Mouse (Mus musculus) CH12.LX (cell line): ENCODE measurements around the gene Nup188. TPM values are rescaled to one million over a fixed set of nuclear protein-coding genes. Genes with fewer than 3 reads are reported as not detected.

ENCODE experiments used
- DNase-seq: peaks from one replicate; pipeline ENCODE4 v3.0.0-alpha.2; 2013; ENCODE audit errors: extremely low read depth
- H3K27ac ChIP-seq: 2 replicates; pipeline ENCODE4 v1.5.1; 2012; ENCODE audit warnings: low read depth, mild to moderate bottlenecking, control low read depth, moderate library complexity; ENCODE audit not compliant: insufficient read depth
- H3K27me3 ChIP-seq: replicated peaks from 2 replicates; pipeline ENCODE3; 2012; ENCODE audit warnings: inconsistent platforms
- H3K36me3 ChIP-seq, 2 experiments: replicated peaks in 1 of 2; 2 replicates each; pipeline versions ENCODE3 to v1.6.1; 2012; ENCODE audit warnings: inconsistent platforms in 1 of 2, low read length in 1 of 2, mild to moderate bottlenecking in 1 of 2, mixed read lengths in 1 of 2, moderate library complexity in 1 of 2; ENCODE audit not compliant: control insufficient read depth in 1 of 2, insufficient read depth in 1 of 2
- H3K4me1 ChIP-seq, 2 experiments: 2 replicates each; pipeline ENCODE4 v1.6.1; 2012; ENCODE audit warnings: inconsistent platforms in 1 of 2, moderate library complexity in 1 of 2; ENCODE audit not compliant: insufficient read depth in 2 of 2, control insufficient read depth in 1 of 2
- H3K4me2 ChIP-seq: 2 replicates; pipeline ENCODE4 v1.6.1; 2012; ENCODE audit warnings: low read depth, mild to moderate bottlenecking, control low read depth; ENCODE audit not compliant: poor library complexity, insufficient read depth, severe bottlenecking
- H3K4me3 ChIP-seq, 3 experiments: fragments of 150-350 bp in 1 of 3; sonication (generic) in 1 of 3; replicated peaks in 1 of 3; 2 replicates each; pipeline versions ENCODE3 to v1.5.1; 2011 to 2012; ENCODE audit warnings: low read depth in 2 of 3, low read length in 2 of 3, mild to moderate bottlenecking in 2 of 3, moderate library complexity in 2 of 3, control low read depth in 1 of 3, improper control_type of control experiment in 1 of 3, inconsistent platforms in 1 of 3, mixed read lengths in 1 of 3; ENCODE audit not compliant: poor library complexity in 1 of 3
- H3K79me2 ChIP-seq: replicated peaks from 2 replicates; pipeline ENCODE4 v1.6.1; 2012; ENCODE audit warnings: mild to moderate bottlenecking, moderate library complexity; ENCODE audit not compliant: control insufficient read depth, poor library complexity, insufficient read depth, severe bottlenecking; ENCODE audit errors: extremely low read depth
- H3K9ac ChIP-seq: 2 replicates; pipeline ENCODE4 v1.6.1; 2012; ENCODE audit warnings: low read depth, mild to moderate bottlenecking, control low read depth, moderate library complexity; ENCODE audit not compliant: insufficient read depth
- H3K9me3 ChIP-seq: replicated peaks from 2 replicates; pipeline ENCODE3; 2012; ENCODE audit warnings: low read length, inconsistent platforms, mixed read lengths
- BHLHE40 ChIP-seq: IDR thresholded peaks from 2 replicates; pipeline ENCODE4 v1.6.1; 2011; ENCODE audit warnings: mild to moderate bottlenecking, low read depth, low read length, improper control_type of control experiment
- CHD1 ChIP-seq: IDR thresholded peaks from 2 replicates; pipeline ENCODE4 v1.6.1; 2012; ENCODE audit warnings: low read depth, low read length, improper control_type of control experiment, inconsistent platforms
- CHD2 ChIP-seq: IDR thresholded peaks from 2 replicates; pipeline ENCODE4 v1.6.1; 2011; ENCODE audit warnings: low read length, improper control_type of control experiment
- E2F4 ChIP-seq: IDR thresholded peaks from 2 replicates; pipeline ENCODE4 v1.6.1; 2011; ENCODE audit warnings: low read depth, low read length, improper control_type of control experiment; ENCODE audit not compliant: insufficient replicate concordance
- ELF1 ChIP-seq: IDR thresholded peaks from 2 replicates; pipeline ENCODE4 v1.6.1; 2014; ENCODE audit warnings: low read depth, mild to moderate bottlenecking, inconsistent platforms, low read length, improper control_type of control experiment
- ETS1 ChIP-seq: conservative IDR thresholded peaks from 2 replicates; pipeline ENCODE4 v1.6.1; 2012; ENCODE audit warnings: low read depth, mild to moderate bottlenecking, inconsistent platforms, low read length, improper control_type of control experiment, moderate library complexity
- GABPA ChIP-seq: IDR thresholded peaks from 2 replicates; pipeline ENCODE4 v1.6.1; 2012; ENCODE audit warnings: low read depth, low read length, improper control_type of control experiment, inconsistent platforms; ENCODE audit not compliant: insufficient replicate concordance
- HCFC1 ChIP-seq: IDR thresholded peaks from 2 replicates; pipeline ENCODE4 v1.6.1; 2012; ENCODE audit warnings: low read depth, mild to moderate bottlenecking, inconsistent platforms, low read length, improper control_type of control experiment
- IRF4 ChIP-seq: IDR thresholded peaks from 2 replicates; pipeline ENCODE4 v1.6.1; 2014; ENCODE audit warnings: low read depth, mild to moderate bottlenecking, inconsistent platforms, low read length, improper control_type of control experiment
- JUN ChIP-seq: IDR thresholded peaks from 2 replicates; pipeline ENCODE4 v1.6.1; 2011; ENCODE audit warnings: low read depth, mild to moderate bottlenecking, low read length, improper control_type of control experiment, moderate library complexity; ENCODE audit not compliant: insufficient read depth
- JUND ChIP-seq: conservative IDR thresholded peaks from 2 replicates; pipeline ENCODE4 v1.6.1; 2011; ENCODE audit warnings: low read depth, low read length, improper control_type of control experiment
- KAT2A ChIP-seq: IDR thresholded peaks from 2 replicates; pipeline ENCODE4 v1.6.1; 2012; ENCODE audit warnings: low read length, improper control_type of control experiment, inconsistent platforms; ENCODE audit not compliant: insufficient replicate concordance
- MXI1 ChIP-seq: IDR thresholded peaks from 2 replicates; pipeline ENCODE4 v1.6.1; 2011; ENCODE audit warnings: mild to moderate bottlenecking, low read depth, low read length, improper control_type of control experiment
- NELFE ChIP-seq: IDR thresholded peaks from 2 replicates; pipeline ENCODE4 v1.6.1; 2011; ENCODE audit warnings: low read depth, low read length, improper control_type of control experiment
- NRF1 ChIP-seq: IDR thresholded peaks from 2 replicates; pipeline ENCODE4 v1.6.1; 2014; ENCODE audit warnings: low read depth, mild to moderate bottlenecking, inconsistent platforms, low read length, improper control_type of control experiment, moderate library complexity
- POLR2A ChIP-seq: IDR thresholded peaks from 2 replicates; pipeline ENCODE4 v1.6.1; 2011; ENCODE audit warnings: low read depth, mild to moderate bottlenecking, improper control_type of control experiment, low read length
- POLR2AphosphoS2 ChIP-seq: IDR thresholded peaks from 2 replicates; pipeline ENCODE4 v1.6.1; 2011; ENCODE audit warnings: low read depth, low read length, improper control_type of control experiment
- SIN3A ChIP-seq: IDR thresholded peaks from 2 replicates; pipeline ENCODE4 v1.6.1; 2012; ENCODE audit warnings: low read length, improper control_type of control experiment, inconsistent platforms
- SMC3 ChIP-seq: IDR thresholded peaks from 2 replicates; pipeline ENCODE4 v1.6.1; 2011; ENCODE audit warnings: low read depth, low read length, improper control_type of control experiment
- TBP ChIP-seq: conservative IDR thresholded peaks from 2 replicates; pipeline ENCODE4 v1.6.1; 2011; ENCODE audit warnings: low read depth, low read length, improper control_type of control experiment
- TCF12 ChIP-seq: IDR thresholded peaks from 2 replicates; pipeline ENCODE4 v1.6.1; 2014; ENCODE audit warnings: low read depth, mild to moderate bottlenecking, inconsistent platforms, low read length, improper control_type of control experiment
- UBTF ChIP-seq: IDR thresholded peaks from 2 replicates; pipeline ENCODE4 v1.6.1; 2012; ENCODE audit warnings: low read depth, mild to moderate bottlenecking, inconsistent platforms, low read length, improper control_type of control experiment, moderate library complexity
- USF2 ChIP-seq: conservative IDR thresholded peaks from 2 replicates; pipeline ENCODE4 v1.6.1; 2011; ENCODE audit warnings: low read depth, low read length, improper control_type of control experiment
- ZMIZ1 ChIP-seq: IDR thresholded peaks from 2 replicates; pipeline ENCODE4 v1.6.1; 2012; ENCODE audit warnings: low read depth, mild to moderate bottlenecking, inconsistent platforms, low read length, improper control_type of control experiment
- ZNF384 ChIP-seq: IDR thresholded peaks from 2 replicates; pipeline ENCODE4 v1.6.1; 2012; ENCODE audit warnings: low read depth, low read length, improper control_type of control experiment, inconsistent platforms
- dilution Hi-C: fragments of 300-500 bp; cut with MboI; formaldehyde crosslinking; loops from 2 replicates; pipeline ENCODE4 v1.14.3; 2020; ENCODE audit warnings: low sequenced_read_pairs; ENCODE audit not compliant: extremely low pct_unique_long_range_greater_than_20kb, extremely low pct_ligation_motif_present
- in situ Hi-C: fragments of 300-500 bp; cut with MboI; formaldehyde crosslinking; loops from 3 replicates; pipeline ENCODE4 v1.14.3; 2019; ENCODE audit warnings: low sequenced_read_pairs, low pct_ligation_motif_present, low pct_unique_long_range_greater_than_20kb, mixed read lengths
- polyA plus RNA-seq: library from polyadenylated mRNA; unstranded; fragments of >175 nt; gene quantifications from 2 replicates; pipeline ENCODE4 v1.2.1, GENCODE M21; 2012; ENCODE audit warnings: low read depth; ENCODE audit not compliant: insufficient read length
- total RNA-seq, 2 experiments: library from RNA; depleted of rRNA; stranded (reverse); fragments of 300-350 nt in 1 of 2; fragments of >200 nt in 1 of 2; gene quantifications; 2 replicates each; pipeline ENCODE4 v1.2.3; 2012 to 2014

Gene Nup188
- total and polyA plus RNA-seq, 3 experiments: 19.7 to 58.8 (median 47.6) TPM

- no peaks in the 10 kb centered on the region for H3K27me3 ChIP-seq
- DNase-seq: no peak
- dilution Hi-C loops: no loop called here
- no peaks in the 10 kb centered on the region for H3K79me2 ChIP-seq
- no peak overlapping the region for H3K4me3 ChIP-seq
- no peak overlapping the region for H3K9ac ChIP-seq
- H3K36me3 ChIP-seq: peaks cover 25 to 61% of the 10 kb centered on the region in 2 experiments
- peaks cover 15 to 36% of the 10 kb centered on the region in 2 experiments for H3K4me1 ChIP-seq
- in situ Hi-C loops: no loop called here
- H3K9me3 ChIP-seq: no peaks in the 10 kb centered on the region
- no peak overlapping the region for H3K27ac ChIP-seq
- H3K4me2 ChIP-seq: no peak overlapping the region
- TF ChIP-seq NELFE (no peak), ZNF384 (no peak)
- TF ChIP-seq, all 38 proteins: peak for 0
These were observed 33.7 kb upstream of the Nup188 start for GRCm38 (mm10) chr2:30252521-30252920.

- Histone ChIP-seq H3K9me3 (no peaks in the 10 kb centered on the region), H3K36me3 (peaks cover 32 to 61% of the 10 kb centered on the region in 2 experiments), H3K4me3 (no peak overlapping the region), H3K9ac (no peak overlapping the region), H3K4me1 (peaks cover 24 to 46% of the 10 kb centered on the region in 2 experiments), H3K27me3 (no peaks in the 10 kb centered on the region), H3K27ac (no peak overlapping the region), H3K79me2 (no peaks in the 10 kb centered on the region), H3K4me2 (no peak overlapping the region)
- dilution Hi-C loops: no loop called here
- no peak for TF ChIP-seq ELF1
- TF ChIP-seq POLR2A: no peak
- TF ChIP-seq HCFC1: no peak
- no peak for TF ChIP-seq ETS1
- TF ChIP-seq JUND: no peak
- no peak for TF ChIP-seq E2F4
- TF ChIP-seq NELFE: no peak
- TF ChIP-seq TCF12: no peak
- TF ChIP-seq CHD2: no peak
- TF ChIP-seq SIN3A: no peak
- no peak for DNase-seq
- in situ Hi-C loops: no loop called here
These were observed 32.4 kb upstream of the Nup188 start for GRCm38 (mm10) chr2:30253809-30254208.

- H3K36me3 ChIP-seq: peaks cover 32 to 67% of the 10 kb centered on the region in 2 experiments
- H3K27me3 ChIP-seq: no peaks in the 10 kb centered on the region
- H3K4me3 ChIP-seq: no peak overlapping the region
- H3K4me2 ChIP-seq: no peak overlapping the region
- dilution Hi-C loops (no loop called here), in situ Hi-C loops (no loop called here)
- no peak overlapping the region for H3K9ac ChIP-seq
- H3K27ac ChIP-seq: no peak overlapping the region
- DNase-seq: no peak
- no peaks in the 10 kb centered on the region for H3K79me2 ChIP-seq
- peaks cover 24 to 53% of the 10 kb centered on the region in 2 experiments for H3K4me1 ChIP-seq
- H3K9me3 ChIP-seq: no peaks in the 10 kb centered on the region
- TF ChIP-seq IRF4 (no peak), MXI1 (no peak), TBP (no peak), GABPA (no peak), JUND (no peak), SMC3 (no peak), CHD1 (no peak), USF2 (no peak), KAT2A (no peak), NRF1 (no peak), BHLHE40 (no peak), CHD2 (no peak), UBTF (no peak), POLR2AphosphoS2 (no peak), JUN (no peak), ZMIZ1 (no peak), NELFE (no peak)
These were observed 30.4 kb upstream of the Nup188 start for GRCm38 (mm10) chr2:30255631-30256395.
